Mouse (Mus musculus): ENCODE data around the gene Brox.

The Brox gene

DNA sequence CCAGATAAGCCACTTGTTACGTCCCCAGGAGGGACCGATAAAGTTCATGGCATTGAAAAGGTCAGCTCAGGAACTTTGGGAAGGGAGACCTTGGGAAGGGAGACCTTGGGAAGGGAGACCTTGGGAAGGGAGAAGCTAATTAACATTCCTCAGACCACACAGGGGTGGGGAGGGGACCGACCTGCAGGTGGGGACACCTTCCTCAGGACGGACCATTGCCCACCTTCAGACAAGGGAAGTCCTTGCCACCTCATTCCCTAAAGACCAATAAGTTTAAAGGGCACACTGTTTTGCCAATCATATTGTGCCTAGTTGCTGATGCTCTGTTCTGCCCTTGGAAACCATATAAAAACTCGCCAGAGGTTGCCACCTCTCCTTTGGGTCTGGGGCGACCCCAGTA lies 29.4 kb downstream of the Brox start:
- no peak for DNase-seq

DNA sequence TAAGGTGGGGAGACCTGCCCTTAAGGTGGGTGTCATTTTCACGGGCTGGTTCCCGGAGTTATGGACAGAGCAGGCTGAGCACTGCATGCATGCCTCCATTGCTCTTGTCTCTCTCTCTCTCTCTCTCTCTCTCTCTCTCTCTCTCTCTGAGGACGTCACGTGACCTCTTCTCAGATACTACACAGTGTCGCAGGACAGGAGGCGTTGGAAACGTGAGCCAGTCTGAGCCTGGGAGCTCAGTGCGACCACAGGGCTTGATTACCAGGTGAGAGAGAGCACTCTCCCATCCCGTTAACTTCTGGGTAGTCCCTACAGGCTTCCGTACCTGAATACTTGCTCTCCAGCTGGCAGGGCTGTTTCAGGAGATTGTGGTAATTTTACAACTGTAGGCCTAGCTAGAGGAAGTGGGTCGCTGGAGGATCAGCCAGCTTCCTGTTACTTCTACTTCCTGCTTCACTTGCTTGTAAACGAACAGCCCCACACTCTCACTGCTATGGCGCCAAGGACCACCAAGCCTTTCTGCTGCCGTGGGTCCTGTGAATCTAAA lies 31.1 kb downstream of the Brox start:
- no peak for DNase-seq

DNA sequence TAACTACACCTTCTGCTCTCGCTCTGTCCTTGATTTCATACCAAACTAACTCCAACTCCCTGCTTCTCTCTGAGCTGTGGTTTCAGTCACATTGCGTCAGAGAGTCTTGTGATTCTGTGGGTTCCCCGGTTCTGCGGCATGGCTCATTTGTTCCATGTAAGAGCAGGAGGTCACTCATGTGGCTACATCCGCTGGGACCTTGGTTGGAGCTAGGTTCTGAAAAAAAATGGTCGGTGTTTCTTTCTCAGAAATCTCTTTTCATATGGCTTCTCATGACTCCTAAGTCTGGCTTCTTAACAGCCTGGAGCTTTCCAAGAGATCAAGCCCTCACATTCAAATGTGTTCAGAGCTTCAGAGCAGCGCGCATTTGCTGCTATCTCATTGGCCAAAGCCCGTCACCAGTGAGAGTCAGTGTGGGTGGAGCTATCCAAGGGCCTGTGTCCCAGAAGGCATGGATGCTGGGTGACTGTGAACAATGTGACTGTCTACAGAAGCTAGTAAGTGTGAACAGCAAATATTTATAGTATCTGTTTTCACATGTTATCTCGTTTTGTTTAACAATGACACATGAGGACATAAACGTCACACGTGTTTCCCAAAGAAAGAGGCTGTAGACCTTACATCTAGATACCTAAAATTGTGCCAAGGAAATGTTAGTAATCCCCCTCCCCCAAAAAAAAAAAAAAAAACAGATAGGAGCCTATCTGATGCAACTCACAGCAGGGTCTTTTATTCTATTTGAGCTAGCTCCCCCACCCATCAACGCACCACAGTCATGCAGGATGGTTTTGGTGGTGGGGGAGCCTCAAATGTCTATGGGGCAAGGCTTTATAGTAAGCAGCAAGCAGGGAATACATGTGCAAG lies 32.7 kb downstream of the Brox start:
- DNase-seq, result no peak

- no peak for DNase-seq
Observed at GRCm38 (mm10) chr1:183252574-183252973, 44.5 kb downstream of the Brox start.

GRCm38 (mm10) chr1:183251818-183252217 lies 45.3 kb downstream of the Brox start:
- no peak for DNase-seq

GRCm38 (mm10) chr1:183250612-183251011 lies 46.5 kb downstream of the Brox start:
- no peak for DNase-seq

GRCm38 (mm10) chr1:183248144-183248543 lies 48.9 kb downstream of the Brox start:
- DNase-seq, result no peak

DNA sequence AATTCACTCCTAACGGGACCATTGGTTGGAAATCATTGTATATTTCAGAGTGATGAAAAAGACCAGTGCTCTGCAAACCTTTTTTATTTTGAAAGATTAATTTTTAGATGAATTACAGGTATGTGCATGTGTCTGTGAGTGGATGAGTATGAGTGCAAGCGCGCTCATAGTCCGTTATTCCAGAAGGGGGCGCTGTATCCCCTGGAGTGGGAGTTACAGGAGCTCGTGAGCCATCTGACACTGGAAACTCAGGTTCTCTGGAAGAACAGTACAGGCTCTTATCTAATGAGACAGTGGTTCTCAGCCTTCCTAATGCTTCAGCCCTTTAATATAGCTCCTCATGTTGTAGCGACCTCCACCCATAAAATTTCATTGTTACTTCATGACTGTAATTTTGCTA lies 53.8 kb downstream of the Brox start:
- DNase-seq, result no peak

DNA sequence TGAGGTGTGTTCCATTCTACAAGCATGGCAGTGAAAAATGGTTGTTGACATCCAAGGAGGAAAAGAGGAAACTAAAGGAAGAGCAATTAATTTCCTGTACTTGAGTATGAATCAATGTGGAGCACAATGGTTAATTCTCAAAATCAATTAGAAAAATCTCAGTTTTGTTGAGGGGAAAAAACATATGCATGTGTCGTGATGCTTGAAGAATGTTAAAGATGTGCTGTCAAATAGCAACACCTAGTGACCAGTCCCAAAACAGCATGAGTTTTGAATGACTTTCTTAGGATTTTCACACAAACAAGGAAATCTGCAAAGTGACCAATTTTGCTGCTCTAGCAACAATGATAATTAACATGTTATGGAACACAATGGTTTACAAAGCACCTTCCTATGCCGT lies 59.2 kb downstream of the Brox start:
- DNase-seq, result peak in 1 of 2 experiments; percentile 15

GRCm38 (mm10) chr1:183236460-183236859 lies 60.6 kb downstream of the Brox start:
- no peak for DNase-seq

GRCm38 (mm10) chr1:183233679-183234174 lies 63.3 kb downstream of the Brox start:
- DNase-seq, result no peak

DNA sequence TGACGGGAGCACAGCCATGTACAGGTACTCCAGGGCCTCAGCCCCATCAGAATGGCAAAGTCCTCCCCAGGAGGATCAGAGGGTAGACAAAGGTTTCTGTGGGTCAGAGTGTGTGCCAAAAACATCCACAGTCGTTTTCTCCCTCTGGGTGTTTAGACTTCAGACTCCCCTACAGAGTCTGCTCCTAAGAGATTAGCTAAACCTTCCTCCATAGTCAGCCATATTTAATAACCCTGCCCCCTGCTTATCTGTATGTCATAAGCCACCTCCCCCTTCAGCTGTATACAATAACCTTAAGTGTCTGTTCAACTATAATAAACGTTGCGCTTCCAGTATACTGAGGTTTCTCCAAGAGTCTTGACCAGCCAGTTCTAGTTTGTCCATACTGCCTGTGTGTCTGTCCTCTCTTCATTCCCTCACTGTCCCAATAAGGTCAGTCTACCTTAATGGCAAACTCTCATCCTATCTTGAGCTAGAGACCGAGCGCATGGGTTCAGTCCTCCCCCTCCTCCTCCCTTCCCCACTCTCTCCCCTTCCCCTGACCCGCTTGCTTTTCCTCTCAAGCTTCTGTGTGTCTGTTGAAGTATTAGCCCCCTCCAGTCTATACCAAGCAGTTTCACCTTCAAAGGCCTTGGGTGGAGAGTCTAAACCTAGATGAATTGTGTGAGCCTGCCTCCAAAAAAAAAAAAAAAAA lies 63.9 kb downstream of the Brox start:
- DNase-seq, result no peak

- DNase-seq, result no peak
Observed at GRCm38 (mm10) chr1:183227469-183227868, 69.6 kb downstream of the Brox start.

All from cerebellum, postnatal 36 days (tissue).